Mouse (Mus musculus) skeletal muscle tissue, adult 2 months (tissue): ENCODE data around the gene 1700061G19Rik.
A peak's percentile ranks its signal among the peaks of the same experiment; 100 is the strongest.

Experiments used
- DNase-seq: peaks from one replicate; pipeline ENCODE4 v3.0.0-alpha.2; 2012; ENCODE audit warnings: low read depth, low spot score

1700061G19Rik gene

DNA sequence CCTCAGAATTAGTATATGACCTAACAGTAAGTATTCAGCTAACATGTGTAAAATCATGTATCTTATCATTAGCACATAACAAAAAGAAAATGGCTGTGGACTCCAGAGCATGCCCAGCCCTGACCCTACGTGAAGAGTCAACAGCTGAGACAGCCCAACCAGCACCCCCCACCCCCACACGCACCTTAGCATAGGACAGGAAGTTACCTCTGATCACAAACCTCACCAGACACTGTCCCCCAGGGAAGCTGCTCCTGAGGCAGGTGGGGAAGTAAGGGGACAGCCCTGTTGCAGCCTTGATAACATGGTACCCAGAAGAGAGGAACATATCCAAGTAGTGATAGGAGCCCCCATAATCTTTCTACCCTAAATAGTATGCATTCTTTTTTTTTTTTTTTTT lies 50.7 kb downstream of the 1700061G19Rik start:
- DNase-seq = no peak

DNA sequence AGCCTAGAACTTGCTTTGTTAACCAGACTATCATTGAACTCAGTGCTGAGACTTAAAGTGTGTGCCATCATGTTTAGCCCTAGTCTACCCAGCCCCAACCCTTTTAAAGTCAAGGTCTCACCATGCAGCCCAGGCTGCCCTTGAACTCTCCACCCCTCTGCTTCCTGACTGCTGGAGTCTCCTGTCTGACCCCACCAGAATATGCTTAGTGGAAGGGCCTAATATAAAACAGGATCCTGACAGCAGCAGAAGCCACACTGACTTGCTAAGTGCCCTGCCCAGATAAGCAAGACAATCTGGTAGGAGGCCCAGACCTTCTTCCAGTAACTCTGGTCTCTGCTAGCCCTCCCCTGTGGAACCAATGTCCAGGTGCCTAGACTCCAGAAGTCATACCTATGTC lies 53.8 kb downstream of the 1700061G19Rik start:
- DNase-seq = no peak

DNA sequence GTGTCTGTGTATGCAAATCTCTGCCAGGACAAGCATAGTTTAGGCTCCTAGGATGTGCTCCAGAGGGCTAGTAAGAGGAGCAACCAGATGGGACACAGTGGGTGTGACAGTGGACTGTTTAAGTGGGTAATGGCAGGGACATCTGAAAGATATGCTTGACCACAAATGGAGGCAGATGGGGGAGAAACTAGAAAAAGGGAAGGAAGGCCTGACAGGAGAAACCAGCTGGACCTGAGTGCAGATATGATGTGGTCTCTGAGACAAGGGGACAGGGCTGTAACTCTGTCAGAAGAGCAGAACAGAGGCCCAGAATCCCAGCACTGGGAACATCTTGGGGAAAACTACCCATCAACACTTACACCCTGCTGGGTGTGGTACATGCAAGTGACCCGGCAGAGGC lies 54.3 kb downstream of the 1700061G19Rik start:
- DNase-seq = no peak

DNA sequence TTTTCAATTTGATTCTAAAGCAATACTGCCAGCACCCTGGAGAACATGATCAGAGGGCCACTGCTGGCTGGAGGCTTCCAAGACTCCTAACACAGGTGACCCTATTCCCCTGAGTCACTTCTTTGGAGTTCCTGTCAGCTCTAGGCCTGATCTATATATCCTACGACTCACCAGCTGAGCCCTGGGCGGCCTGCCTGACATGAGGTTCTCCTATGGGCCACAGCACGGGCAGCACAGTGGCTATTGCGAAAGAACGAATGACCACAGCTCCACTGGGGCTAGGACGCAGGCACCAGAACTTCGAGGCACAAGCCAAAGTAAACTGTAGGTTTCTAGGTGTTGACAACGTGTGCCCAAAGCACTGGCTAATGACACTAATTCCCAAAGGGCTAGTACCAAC lies 54.7 kb downstream of the 1700061G19Rik start:
- no peak for DNase-seq

DNA sequence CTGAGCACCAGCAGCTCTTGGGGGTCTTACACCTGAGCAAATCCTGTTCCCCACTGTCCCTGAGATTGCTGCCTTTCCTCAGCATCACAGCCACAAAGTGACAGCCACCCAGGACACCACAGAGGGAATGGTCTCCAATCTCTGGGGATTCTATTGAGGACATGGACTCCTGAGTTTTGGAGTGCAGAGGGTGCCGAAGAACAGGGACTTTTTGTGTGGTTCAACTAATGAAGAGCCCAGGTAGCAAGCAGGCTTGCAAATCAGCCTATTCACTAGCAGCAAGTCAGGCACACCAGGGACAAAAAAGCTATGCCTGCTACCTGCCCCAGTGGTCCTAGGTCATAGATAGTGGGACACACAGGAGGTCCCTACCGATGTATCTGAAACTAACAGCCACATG lies 58.1 kb downstream of the 1700061G19Rik start:
- DNase-seq = no peak

DNA sequence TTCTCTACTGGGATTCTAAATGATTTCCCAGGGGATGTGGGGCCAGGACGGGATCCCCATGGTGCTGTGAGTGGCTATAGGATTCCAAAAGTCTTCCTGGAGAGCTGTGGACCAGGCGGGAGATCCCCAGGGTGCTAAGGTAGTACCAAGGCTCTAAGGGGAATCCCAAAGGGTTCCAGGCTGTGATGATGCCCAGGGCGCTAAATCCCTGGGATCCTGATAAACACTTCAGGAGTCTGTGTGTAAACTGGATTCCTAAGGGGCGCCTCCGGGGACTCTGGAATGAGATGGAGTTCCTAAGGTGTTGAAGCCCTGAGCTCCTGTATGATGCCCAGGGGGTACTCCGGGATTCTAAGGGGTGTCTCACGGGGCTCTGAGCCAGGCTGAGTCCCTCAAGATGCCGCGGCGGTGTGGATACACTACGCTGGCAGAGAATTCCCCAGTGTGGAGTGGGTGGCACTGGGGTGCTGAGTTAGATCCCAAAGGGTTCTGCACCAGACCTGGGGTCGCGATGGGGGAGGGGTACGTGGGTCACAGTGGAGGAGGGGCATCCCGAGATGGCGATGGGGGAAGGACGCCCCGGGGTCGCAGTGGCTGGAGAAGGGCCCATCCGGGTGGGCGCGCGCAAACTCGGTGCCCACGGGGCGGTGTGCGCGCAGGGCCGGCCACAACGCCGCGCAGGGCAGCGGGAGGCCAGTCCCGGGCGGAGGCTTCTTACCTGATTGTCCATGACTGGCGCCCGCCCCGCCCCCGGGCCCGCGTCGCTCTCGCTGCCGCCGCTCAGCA lies 59.5 kb downstream of the 1700061G19Rik start:
- no peak for DNase-seq

DNA sequence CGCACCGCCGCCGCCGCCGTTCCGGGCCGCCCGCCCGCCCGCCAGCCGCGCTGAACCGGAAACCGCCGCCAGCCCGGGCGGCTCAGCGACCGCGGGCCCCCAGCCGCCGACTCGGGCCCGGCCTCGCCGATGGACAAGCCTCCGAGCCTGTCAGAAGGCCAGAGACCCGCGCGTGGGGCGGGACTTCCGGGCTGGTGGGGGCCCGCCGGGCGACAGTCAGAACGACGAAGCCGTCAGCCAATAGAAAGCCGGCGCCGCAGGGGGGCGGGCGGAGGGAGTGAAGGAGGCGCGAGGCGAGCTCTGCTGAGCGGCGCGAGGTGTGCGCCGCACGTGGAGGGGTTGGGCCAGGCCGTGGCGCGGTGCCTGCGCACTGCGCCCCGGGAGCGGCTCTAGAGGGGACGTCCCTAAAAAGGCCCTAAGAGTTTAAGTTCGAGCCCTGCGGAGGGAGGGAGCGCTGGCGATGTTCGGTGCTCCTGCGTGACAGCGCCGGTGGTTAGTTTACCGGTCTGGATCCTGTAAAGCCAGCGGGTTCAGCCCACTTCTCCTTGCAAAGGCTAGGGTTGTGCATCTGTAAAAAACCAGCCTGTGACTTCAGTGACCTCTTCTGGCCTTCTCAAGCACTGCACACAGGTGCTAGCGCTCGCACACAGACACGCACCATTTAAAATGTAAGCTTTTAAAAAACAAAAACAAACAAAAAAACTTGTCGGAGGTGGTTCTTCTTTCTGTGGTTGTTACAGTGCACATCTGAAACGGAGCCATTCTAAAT lies 60.3 kb downstream of the 1700061G19Rik start, which contains the start of gene Mllt1:
Gene Mllt1 (minus strand): TSS at position 53 of the 769 bp plus-strand sequence.
- DNase-seq = peak; percentile 92

DNA sequence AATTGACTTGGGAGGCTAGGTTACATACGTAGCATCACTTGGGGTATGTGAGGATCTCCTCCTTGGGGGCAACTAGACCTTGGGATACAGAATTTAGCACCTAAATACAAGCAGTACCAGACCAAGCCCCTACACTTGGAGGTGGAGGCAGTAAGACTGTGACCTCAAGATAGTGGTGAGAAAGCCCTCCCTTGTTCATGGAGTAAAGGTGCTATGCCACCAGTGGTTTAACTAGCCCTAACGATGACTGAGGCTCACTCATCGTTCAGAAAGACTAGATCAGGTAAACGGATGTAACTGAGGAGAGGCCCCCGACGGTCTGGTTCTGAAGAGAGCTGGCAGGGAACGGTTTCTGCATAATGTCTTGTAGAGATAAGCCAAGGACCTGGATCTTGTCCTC lies 61.5 kb downstream of the 1700061G19Rik start:
- DNase-seq = no peak
